Mouse (Mus musculus) testis, adult 10 weeks (tissue): ENCODE measurements around the gene Ndufa1. TPM values are rescaled to one million over a fixed set of nuclear protein-coding genes. Genes with fewer than 3 reads are reported as not detected.

Experiments
- polyA plus RNA-seq: library from polyadenylated mRNA; stranded (reverse); fragments of 350-450 nt; fragmentation: Illumina TruSeq; extraction: RNeasy Lipid Tissue Mini Kit (QIAGEN cat#74804); gene quantifications from one replicate; pipeline ENCODE4 v1.2.3, GENCODE M21; 2014; ENCODE audit warnings: low read depth, low replicate concordance

Gene Ndufa1
- 57.3 TPM for polyA plus RNA-seq

GRCm38 (mm10) chrX:37191105-37191743 lies at the start of gene Ndufa1, which contains the start of gene Rnf113a1:
Gene Ndufa1 (minus strand): TSS chrX:37191163.
Gene Rnf113a1 (plus strand): TSS chrX:37191245.

GRCm38 (mm10) chrX:37222158-37222557 lies 31.2 kb upstream of the Ndufa1 start, which contains the start of gene Rhox1:
Gene Rhox1 (minus strand): TSS chrX:37222258.

GRCm38 (mm10) chrX:37210941-37211340 lies 20.0 kb upstream of the Ndufa1 start, which contains the start of gene Gm9:
Gene Gm9 (minus strand): TSS chrX:37211041.

GRCm38 (mm10) chrX:37168742-37169141 lies 22.2 kb downstream of the Ndufa1 start, which contains the start of gene Akap14:
Gene Akap14 (minus strand): TSS chrX:37168842.

Other genes starting within 250 kb of the Ndufa1 start
- 33.8 TPM for gene Sept6, start 199.4 kb downstream of the Ndufa1 start, polyA plus RNA-seq
- gene Sowahd, start 142.3 kb downstream of the Ndufa1 start, polyA plus RNA-seq: 1.3 TPM
- 57.6 TPM for gene Rpl39, start 105.8 kb downstream of the Ndufa1 start, polyA plus RNA-seq
- 46.5 TPM for gene Upf3b, start 80.8 kb downstream of the Ndufa1 start, polyA plus RNA-seq
- gene Nkap, start 64.4 kb downstream of the Ndufa1 start, polyA plus RNA-seq: 3.8 TPM
- 29.0 TPM for gene Akap14, start 22.3 kb downstream of the Ndufa1 start, polyA plus RNA-seq
- gene Rnf113a1, start 82 bp upstream of the Ndufa1 start, polyA plus RNA-seq: not detected
- gene Gm9, start 19.9 kb upstream of the Ndufa1 start, polyA plus RNA-seq: 14.8 TPM
- not detected for gene Rhox1, start 31.1 kb upstream of the Ndufa1 start, polyA plus RNA-seq
- 0.46 TPM for gene Rhox2a, start 53.8 kb upstream of the Ndufa1 start, polyA plus RNA-seq
- 0.25 TPM for gene Rhox3a, start 58.8 kb upstream of the Ndufa1 start, polyA plus RNA-seq
- gene Rhox4a, start 74.2 kb upstream of the Ndufa1 start, polyA plus RNA-seq: not detected
- 2.3 TPM for gene Rhox3a2, start 188.9 kb upstream of the Ndufa1 start, polyA plus RNA-seq
- gene Rhox4a2, start 199.7 kb upstream of the Ndufa1 start, polyA plus RNA-seq: not detected
- gene Rhox2b, start 220.9 kb upstream of the Ndufa1 start, polyA plus RNA-seq: not detected
- gene Rhox4b, start 241.3 kb upstream of the Ndufa1 start, polyA plus RNA-seq: not detected